Mouse (Mus musculus): ENCODE measurements around the gene Rgs16. TPM values are rescaled to one million over a fixed set of nuclear protein-coding genes. Genes with fewer than 3 reads are reported as not detected.

Gene Rgs16
- polyA plus RNA-seq, 1 experiment from 2014 or later, result 0.03 TPM

- TF ChIP-seq CTCF (IDR thresholded peaks at IDR 0.05), result no peak
- DNase-seq (ENCODE audit: low read depth, low spot score) (no peak), ATAC-seq (no peak)
- ChIA-PET CTCF (interaction anchor here (1.2 to 1.6 kb wide), 2 partner anchors 15 to 47 kb away, joined by 4 to 5 read pairs; no protein-coding TSS in a partner anchor), POLR2A (interaction anchor here (1.6 kb wide), 1 partner anchor 10 kb away, joined by 5 read pairs; no protein-coding TSS in a partner anchor)
- no peaks in the 10 kb centered on the region for H3K27me3 ChIP-seq
- in situ Hi-C loops (cut with MboI; ENCODE audit: low pct_unique_long_range_greater_than_20kb), result no loop called here
These were observed 19.2 kb upstream of the Rgs16 start for GRCm38 (mm10) chr1:153720935-153721334.

DNA sequence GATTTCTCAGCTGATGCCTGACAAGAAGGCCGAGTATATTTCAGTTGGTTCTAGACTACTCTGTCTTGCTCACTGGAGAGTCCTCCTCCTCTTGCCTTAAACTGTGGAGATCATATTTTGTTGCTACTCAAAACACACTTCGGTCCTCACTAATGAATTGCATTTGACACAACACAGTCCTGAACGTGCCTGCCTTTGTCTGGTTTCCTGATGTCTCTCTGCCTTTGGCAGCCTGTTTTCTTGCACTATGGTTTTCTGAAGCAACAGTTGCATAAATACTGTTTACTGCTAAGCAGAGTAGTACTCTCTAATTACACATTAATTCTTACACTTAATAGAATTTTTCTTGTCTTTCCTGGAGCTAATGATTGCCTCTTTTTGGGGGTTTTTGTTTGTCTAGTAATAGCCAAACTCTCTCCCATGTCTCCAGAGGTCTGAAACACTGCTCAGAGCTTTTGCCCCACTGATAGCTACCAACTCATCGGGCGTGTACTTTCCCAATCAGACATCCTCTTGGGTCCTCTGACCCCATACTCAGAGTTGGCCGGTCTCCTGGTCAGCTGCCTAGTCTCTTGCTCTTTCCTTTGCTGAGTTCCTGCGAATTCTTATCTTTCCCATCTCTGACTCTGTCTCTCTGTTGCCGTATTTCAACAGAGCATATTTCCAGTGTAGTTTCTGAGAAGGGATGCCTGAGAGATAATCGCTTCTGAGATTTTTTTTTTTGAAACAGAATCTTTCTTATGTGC lies 18.4 kb upstream of the Rgs16 start:
- TF ChIP-seq CTCF (IDR thresholded peaks at IDR 0.05), result no peak
- CTCF ChIA-PET, result interaction anchor here (1.2 to 1.6 kb wide), 2 partner anchors 16 to 48 kb away, joined by 4 to 5 read pairs; no protein-coding TSS in a partner anchor
- in situ Hi-C loops (cut with MboI; ENCODE audit: low pct_unique_long_range_greater_than_20kb), result no loop called here
- H3K27me3 ChIP-seq, result no peaks in the 10 kb centered on the region
- no peak for ATAC-seq
- POLR2A ChIA-PET, result interaction anchor here (1.6 kb wide), 1 partner anchor 11 kb away, joined by 5 read pairs; no protein-coding TSS in a partner anchor
- DNase-seq (ENCODE audit: low read depth, low spot score), result no peak

DNA sequence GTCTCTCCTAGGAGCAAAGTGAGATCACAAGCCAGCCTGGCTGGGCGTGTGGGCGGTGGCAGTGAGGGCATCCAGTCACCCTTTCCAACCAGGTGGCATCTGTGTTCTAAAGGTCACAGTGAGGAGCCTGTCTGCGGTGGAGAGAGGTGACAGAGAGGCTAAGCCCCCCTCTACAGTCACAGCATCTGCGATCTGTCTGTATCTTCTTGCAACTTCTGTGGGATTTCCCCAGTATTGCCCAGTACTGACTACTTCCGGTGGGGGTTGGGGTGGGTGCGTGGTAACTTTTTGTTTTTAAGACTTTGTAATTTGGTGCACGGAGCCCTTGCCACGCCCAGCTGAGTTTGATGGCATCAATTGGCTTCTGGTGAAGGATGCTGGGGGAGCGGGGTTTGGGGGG lies 16.7 kb upstream of the Rgs16 start:
- DNase-seq (ENCODE audit: low read depth, low spot score) (no peak), ATAC-seq (no peak)
- CTCF ChIA-PET, result interaction anchor here (0.8 kb wide), 1 partner anchor 15 kb away, joined by 4 read pairs; no protein-coding TSS in a partner anchor
- TF ChIP-seq CTCF (IDR thresholded peaks at IDR 0.05), result no peak
- in situ Hi-C loops (cut with MboI; ENCODE audit: low pct_unique_long_range_greater_than_20kb), result no loop called here
- POLR2A ChIA-PET, result interaction anchor here (0.6 to 1.1 kb wide), 2 partner anchors 13 to 21 kb away, joined by 3 to 5 read pairs; no protein-coding TSS in a partner anchor
- H3K27me3 ChIP-seq, result no peaks in the 10 kb centered on the region

GRCm38 (mm10) chr1:153726636-153727035 lies 13.5 kb upstream of the Rgs16 start:
- in situ Hi-C loops (cut with MboI; ENCODE audit: low pct_unique_long_range_greater_than_20kb), result no loop called here
- POLR2A ChIA-PET, result no interaction called here
- CTCF ChIA-PET, result no interaction called here
- no peak for TF ChIP-seq CTCF (IDR thresholded peaks at IDR 0.05)
- DNase-seq (ENCODE audit: low read depth, low spot score) (no peak), ATAC-seq (no peak)
- no peaks in the 10 kb centered on the region for H3K27me3 ChIP-seq

DNA sequence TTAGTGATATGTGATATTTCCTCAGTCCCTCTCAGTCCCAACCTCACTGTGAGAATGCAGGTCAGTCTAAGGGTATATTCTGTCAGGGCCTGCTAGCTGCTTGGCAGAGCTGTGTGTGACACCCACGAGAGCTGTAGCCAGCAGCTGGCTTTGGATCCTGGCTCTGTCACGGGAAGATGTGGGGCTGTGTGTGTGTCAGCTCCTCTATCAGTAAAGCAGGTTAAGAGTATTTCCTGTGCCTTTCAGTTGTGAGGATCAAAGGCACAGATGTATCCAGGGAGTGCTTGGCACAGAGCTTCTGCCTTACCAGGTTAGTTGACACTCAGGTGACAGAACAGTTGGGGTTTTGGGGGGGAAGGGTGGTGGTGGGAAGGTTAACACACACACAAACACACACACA lies 10.3 kb upstream of the Rgs16 start:
- H3K27me3 ChIP-seq, result no peaks in the 10 kb centered on the region
- ATAC-seq, result no peak
- no peak for TF ChIP-seq CTCF (IDR thresholded peaks at IDR 0.05)
- POLR2A ChIA-PET, result no interaction called here
- in situ Hi-C loops (cut with MboI; ENCODE audit: low pct_unique_long_range_greater_than_20kb), result no loop called here
- CTCF ChIA-PET, result interaction anchor here (1.3 to 1.8 kb wide), 3 partner anchors 11 to 20 kb away, joined by 3 to 5 read pairs (median 4); partner anchors contain the start of gene Rnasel
- DNase-seq (ENCODE audit: low read depth, low spot score), result no peak

GRCm38 (mm10) chr1:153730671-153731070 lies 9.5 kb upstream of the Rgs16 start:
- POLR2A ChIA-PET, result no interaction called here
- CTCF ChIA-PET, result interaction anchor here (1.2 to 1.8 kb wide), 3 partner anchors 10 to 16 kb away, joined by 3 to 4 read pairs (median 3); no protein-coding TSS in a partner anchor
- H3K27me3 ChIP-seq, result no peaks in the 10 kb centered on the region
- in situ Hi-C loops (cut with MboI; ENCODE audit: low pct_unique_long_range_greater_than_20kb), result no loop called here
- ATAC-seq (no peak), DNase-seq (ENCODE audit: low read depth, low spot score) (no peak)
- no peak for TF ChIP-seq CTCF (IDR thresholded peaks at IDR 0.05)

DNA sequence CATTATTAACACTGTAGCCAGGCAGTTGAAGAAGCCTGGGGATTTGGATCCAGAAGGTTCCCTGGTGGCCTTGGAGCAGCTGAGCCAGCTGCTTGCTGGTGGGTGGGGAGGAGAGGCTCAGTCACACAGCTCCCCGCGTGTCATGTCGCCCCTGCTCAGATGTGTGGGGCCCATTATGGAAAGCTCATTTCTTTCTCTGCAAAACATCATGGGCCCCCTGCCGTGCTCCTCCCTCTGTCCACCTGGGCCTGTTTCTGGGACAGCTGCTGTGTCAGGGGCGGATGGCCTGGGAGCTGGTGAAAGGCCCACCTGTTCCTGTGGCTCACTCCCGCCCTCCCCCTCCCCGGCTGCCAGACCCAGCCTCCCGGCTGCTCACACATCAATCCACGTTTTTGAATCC lies 7.0 kb upstream of the Rgs16 start:
- DNase-seq (ENCODE audit: low read depth, low spot score), result no peak
- no peaks in the 10 kb centered on the region for H3K27me3 ChIP-seq
- CTCF ChIA-PET, result interaction anchor here (1.3 kb wide), 1 partner anchor 16 kb away, joined by 3 read pairs; the partner anchor contains the start of gene Rnasel
- POLR2A ChIA-PET, result no interaction called here
- in situ Hi-C loops (cut with MboI; ENCODE audit: low pct_unique_long_range_greater_than_20kb), result no loop called here
- TF ChIP-seq CTCF (IDR thresholded peaks at IDR 0.05), result no peak
- no peak for ATAC-seq

DNA sequence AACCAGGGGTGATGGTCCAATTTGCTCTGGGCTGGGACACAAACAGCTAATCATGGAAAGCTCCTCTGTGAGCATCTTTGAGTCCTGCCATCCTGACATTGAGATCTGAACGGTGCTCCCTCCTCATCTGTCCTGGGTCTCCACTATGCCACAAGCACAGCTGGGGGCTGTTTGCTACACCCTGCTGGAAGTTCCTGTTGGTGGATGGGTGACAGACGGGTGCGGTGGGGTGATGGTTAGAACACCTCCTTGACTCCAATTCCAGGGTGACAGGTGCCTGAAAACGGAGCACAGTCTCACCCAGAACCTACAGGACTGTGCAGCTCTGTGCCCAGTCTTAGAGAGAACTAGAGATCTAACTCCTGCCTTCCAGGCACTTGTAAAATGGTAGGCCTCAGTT lies 5.3 kb upstream of the Rgs16 start:
- in situ Hi-C loops (cut with MboI; ENCODE audit: low pct_unique_long_range_greater_than_20kb), result no loop called here
- no peak for ATAC-seq
- DNase-seq (ENCODE audit: low read depth, low spot score), result no peak
- no peaks in the 10 kb centered on the region for H3K27me3 ChIP-seq
- ChIA-PET POLR2A (no interaction called here), CTCF (interaction anchor here (0.9 kb wide), 1 partner anchor 220 kb away, joined by 3 read pairs; no protein-coding TSS in a partner anchor)
- TF ChIP-seq CTCF (IDR thresholded peaks at IDR 0.05), result no peak

GRCm38 (mm10) chr1:153736096-153736495 lies 4.1 kb upstream of the Rgs16 start:
- ATAC-seq, result no peak
- ChIA-PET POLR2A (interaction anchor here (0.5 to 1.4 kb wide), 3 partner anchors 12 to 816 kb away, joined by 3 to 4 read pairs (median 3); no protein-coding TSS in a partner anchor), CTCF (interaction anchor here (2.1 kb wide), 1 partner anchor 180 kb away, joined by 5 read pairs; no protein-coding TSS in a partner anchor)
- in situ Hi-C loops (cut with MboI; ENCODE audit: low pct_unique_long_range_greater_than_20kb), result no loop called here
- H3K27me3 ChIP-seq, result no peaks in the 10 kb centered on the region
- no peak for TF ChIP-seq CTCF (IDR thresholded peaks at IDR 0.05)
- no peak for DNase-seq (ENCODE audit: low read depth, low spot score)

- in situ Hi-C loops (cut with MboI; ENCODE audit: low pct_unique_long_range_greater_than_20kb), result no loop called here
- ChIA-PET POLR2A (interaction anchor here (0.6 to 1.4 kb wide), 2 partner anchors 14 to 159 kb away, joined by 3 read pairs; no protein-coding TSS in a partner anchor), CTCF (interaction anchor here (1.4 to 2.3 kb wide), 3 partner anchors 50 to 181 kb away, joined by 3 to 7 read pairs (median 5); no protein-coding TSS in a partner anchor)
- no peak for ATAC-seq
- no peak for TF ChIP-seq CTCF (IDR thresholded peaks at IDR 0.05)
- H3K27me3 ChIP-seq, result no peaks in the 10 kb centered on the region
- no peak for DNase-seq (ENCODE audit: low read depth, low spot score)
These were observed 2.8 kb upstream of the Rgs16 start for GRCm38 (mm10) chr1:153737101-153738085.

Measured in Patski (cell line).